Mouse (Mus musculus): Measurements from ENCODE around the gene Sfmbt1.

DNA sequence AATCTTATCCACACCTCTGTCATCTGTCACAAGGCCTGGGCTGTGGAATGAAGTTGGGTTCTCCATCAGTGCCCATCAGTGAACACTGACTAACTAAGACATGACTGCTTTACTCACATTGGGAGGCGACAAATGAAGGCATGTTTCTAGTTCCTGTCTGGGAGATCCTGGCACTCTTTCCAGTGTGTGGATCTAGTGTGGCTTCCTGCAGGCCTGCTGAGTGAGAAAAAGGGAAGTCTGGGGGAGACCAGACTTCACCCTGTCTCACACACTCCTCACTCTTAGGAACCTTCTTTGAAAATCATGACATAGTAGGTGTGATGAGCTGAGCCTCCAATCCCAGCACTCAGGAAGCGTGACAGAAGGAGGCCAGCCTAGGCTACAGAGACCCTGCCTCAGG lies 19.9 kb upstream of the Sfmbt1 start:
- no peak for TF ChIP-seq CTCF (IDR thresholded peaks at IDR 0.05; ENCODE audit: low read depth)
- no peak for TF ChIP-seq EP300 (IDR thresholded peaks at IDR 0.05; ENCODE audit: low read depth)
